Mouse (Mus musculus) E14TG2a.4 (cell line): ENCODE measurements at regions not wholly inside any gene's neighbourhood (a gene's known extent, or its start where the extent isn't known, plus 50 kb on each side); places are given as distances from the start of the nearest gene placed in this dataset.

ENCODE experiments used
- CTCF ChIP-seq: conservative IDR thresholded peaks from 2 replicates; pipeline ENCODE4 v1.5.1; 2014; ENCODE audit warnings: low read length
- NANOG ChIP-seq: IDR thresholded peaks from 2 replicates; pipeline ENCODE4 v1.6.1; 2014; ENCODE audit warnings: borderline replicate concordance, low read length, mixed read lengths
- POU5F1 ChIP-seq: IDR thresholded peaks from 2 replicates; pipeline ENCODE4 v1.6.1; 2014; ENCODE audit warnings: low read length, borderline replicate concordance

DNA sequence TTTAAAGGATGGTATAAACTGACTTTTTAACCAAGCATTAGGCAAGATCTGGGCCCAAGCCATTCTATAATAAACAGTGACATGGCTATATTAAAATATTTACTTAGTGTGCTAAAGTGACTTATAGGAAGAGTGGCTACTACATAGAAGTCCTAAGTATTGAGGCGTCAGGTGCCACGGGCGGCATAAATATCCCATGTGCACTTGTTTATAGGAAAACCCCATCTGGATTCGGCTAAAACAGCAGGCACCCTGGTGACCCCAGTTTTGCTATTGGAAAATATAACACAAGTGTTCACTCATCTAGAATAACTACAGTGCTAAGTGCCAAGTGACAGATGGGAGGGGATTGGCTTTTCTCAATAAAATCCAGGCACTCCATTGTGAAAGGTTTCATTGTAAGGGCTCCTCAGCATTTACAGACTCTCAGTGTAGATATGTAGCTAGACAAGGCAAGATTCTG lies 165.9 kb upstream of the Myocd start:
- TF ChIP-seq CTCF (no peak), POU5F1 (no peak), NANOG (no peak)
